Mouse (Mus musculus): ENCODE results near the gene Tmem245.

DNA sequence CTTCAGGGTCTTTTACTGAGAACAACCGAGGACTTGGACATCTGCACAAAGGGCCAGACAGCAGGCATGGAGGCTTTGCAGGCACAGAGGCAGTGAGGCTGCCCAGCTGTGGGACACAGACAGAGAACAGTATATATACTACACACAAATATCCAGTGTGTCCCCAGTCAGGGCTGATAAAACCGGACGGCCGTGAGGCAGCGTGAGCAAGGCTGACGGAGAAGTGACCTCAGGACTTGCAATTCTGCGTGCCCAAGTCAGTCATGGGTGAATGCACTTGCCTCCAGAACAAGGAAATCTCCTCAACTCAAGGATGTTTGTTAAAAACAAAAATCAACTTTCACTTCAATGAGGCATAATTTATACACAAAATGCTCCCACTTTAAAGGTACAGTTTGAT is 115.2 kb downstream of the Tmem245 start:
- TF ChIP-seq USF1 (IDR thresholded peaks at IDR 0.05; ENCODE audit: low read depth, low read length) (no peak), POLR2A (IDR thresholded peaks at IDR 0.05; ENCODE audit: control insufficient read depth in 1 of 2, insufficient read depth in 1 of 2, low read depth in 1 of 2, low read length in 2 of 2, poor library complexity in 1 of 2) (no peak), E2F4 (IDR thresholded peaks at IDR 0.05; ENCODE audit: borderline replicate concordance, low read depth, low read length) (no peak), GABPA (IDR thresholded peaks at IDR 0.05; ENCODE audit: low read depth, low read length) (no peak), HCFC1 (IDR thresholded peaks at IDR 0.05; ENCODE audit: low read depth, low read length) (no peak), CTCF (IDR thresholded peaks at IDR 0.05 in 2 of 3, conservative IDR thresholded peaks at IDR 0.05 in 1 of 3; ENCODE audit: control insufficient read depth in 1 of 3, insufficient read depth in 1 of 3, low read depth in 2 of 3, low read length in 3 of 3, poor library complexity in 1 of 3, severe bottlenecking in 1 of 3) (no peak), TAL1 (IDR thresholded peaks at IDR 0.05; ENCODE audit: low read length) (no peak), MAFK (IDR thresholded peaks at IDR 0.05; ENCODE audit: borderline replicate concordance, low read depth, low read length) (no peak), EP300 (IDR thresholded peaks at IDR 0.05; ENCODE audit: low read depth in 1 of 2, low read length in 2 of 2) (no peak), SMC3 (IDR thresholded peaks at IDR 0.05; ENCODE audit: low read depth, low read length) (no peak), NELFE (IDR thresholded peaks at IDR 0.05; ENCODE audit: low read depth, low read length) (no peak), ZMIZ1 (IDR thresholded peaks at IDR 0.05; ENCODE audit: low read depth, low read length) (no peak), MAZ (IDR thresholded peaks at IDR 0.05; ENCODE audit: low read depth, low read length) (no peak)
